Mouse (Mus musculus) adrenal gland, postnatal 25 days (tissue): ENCODE data around the gene Srm. TPM values are rescaled to one million over a fixed set of nuclear protein-coding genes. Genes with fewer than 3 reads are reported as not detected.

Source experiments
- DNase-seq: peaks from one replicate; pipeline ENCODE4 v3.0.0; 2021; ENCODE audit warnings: mixed read lengths
- long read RNA-seq: library from polyadenylated mRNA; stranded (forward); transcript quantifications from one replicate; pipeline ENCODE4 v2.0.0, GENCODE M21; 2021
- total RNA-seq: library from RNA; stranded (reverse); gene quantifications from 2 replicates; pipeline ENCODE4 v1.2.3, GENCODE M21; 2021

Srm gene
- total RNA-seq: 68.3 and 78.6 TPM in 2 replicates
- long read RNA-seq, transcript Srm-201 (7 exons, 1,338 nt): major isoform, 85 of 106 reads
- long read RNA-seq, partial matches to known transcripts: 16 of 106 reads
- long read RNA-seq, other reads (novel, unspliced or antisense): 5 of 106 reads

GRCm38 (mm10) chr4:148591171-148591630 is at the start of gene Srm:
TSS of gene Srm (plus strand) at chr4:148591503.
- peak; percentile 98 for DNase-seq

GRCm38 (mm10) chr4:148549106-148549505 is 42.2 kb upstream of the Srm start:
- DNase-seq: no peak

- no peak for DNase-seq
These were observed 33.5 kb upstream of the Srm start for GRCm38 (mm10) chr4:148557766-148558165.

GRCm38 (mm10) chr4:148558297-148559000 is 32.9 kb upstream of the Srm start, which contains the start of gene Exosc10:
TSS of gene Exosc10 (plus strand) at chr4:148558429.
- DNase-seq: peak; percentile 91

GRCm38 (mm10) chr4:148562676-148563075 is 28.6 kb upstream of the Srm start:
- DNase-seq: no peak

- DNase-seq: no peak
These were observed 27.7 kb upstream of the Srm start for GRCm38 (mm10) chr4:148563595-148563994.

GRCm38 (mm10) chr4:148570138-148570537 is 21.2 kb upstream of the Srm start:
- no peak for DNase-seq

GRCm38 (mm10) chr4:148570693-148571295 is 20.5 kb upstream of the Srm start:
- no peak for DNase-seq

GRCm38 (mm10) chr4:148573222-148573621 is 18.1 kb upstream of the Srm start:
- no peak for DNase-seq

GRCm38 (mm10) chr4:148580765-148581164 is 10.5 kb upstream of the Srm start:
- DNase-seq: no peak

GRCm38 (mm10) chr4:148581422-148581821 is 9.9 kb upstream of the Srm start:
- DNase-seq: no peak

- no peak for DNase-seq
These were observed 8.0 kb upstream of the Srm start for GRCm38 (mm10) chr4:148583257-148583656.

GRCm38 (mm10) chr4:148586648-148587047 is 4.7 kb upstream of the Srm start:
- DNase-seq: no peak

GRCm38 (mm10) chr4:148588793-148589192 is 2.5 kb upstream of the Srm start:
- DNase-seq: no peak

- no peak for DNase-seq
These were observed 1.7 kb upstream of the Srm start for GRCm38 (mm10) chr4:148589565-148589964.

- no peak for DNase-seq
These were observed 707 bp upstream of the Srm start for GRCm38 (mm10) chr4:148590421-148591170.

GRCm38 (mm10) chr4:148591637-148592380 is 506 bp downstream of the Srm start:
- DNase-seq: peak; percentile 49

GRCm38 (mm10) chr4:148593996-148594395 is 2.7 kb downstream of the Srm start:
- DNase-seq: no peak

GRCm38 (mm10) chr4:148595916-148596315 is 4.6 kb downstream of the Srm start:
- DNase-seq: no peak

- no peak for DNase-seq
These were observed 5.4 kb downstream of the Srm start for GRCm38 (mm10) chr4:148596731-148597130.

- no peak for DNase-seq
These were observed 7.5 kb downstream of the Srm start for GRCm38 (mm10) chr4:148598826-148599225.

- DNase-seq: no peak
These were observed 9.0 kb downstream of the Srm start for GRCm38 (mm10) chr4:148600316-148600715.
